Mouse (Mus musculus) left cerebral cortex, postnatal 25 days (tissue): ENCODE data around the gene Bcdin3d. TPM values are rescaled to one million over a fixed set of nuclear protein-coding genes. Genes with fewer than 3 reads are reported as not detected.

Experiments used
- DNase-seq, 2 experiments: peaks; one replicate each; pipeline ENCODE4 v3.0.0; 2022; ENCODE audit warnings: low spot score in 2 of 2, mixed read lengths in 1 of 2
- intact Hi-C: fragments of 180-260 bp; cut with DNase I; formaldehyde crosslinking; loops from one replicate; pipeline ENCODE4 v1.15.1; 2025
- total RNA-seq, 2 experiments: library from RNA; stranded (reverse); gene quantifications; 2 replicates each; pipeline ENCODE4 v1.2.3; 2021

Bcdin3d gene
- total RNA-seq, 2 experiments from 2014 or later: 4.6 to 4.9 TPM

GRCm38 (mm10) chr15:99475814-99476213, 1.3 kb upstream of the Bcdin3d start:
- DNase-seq: no peak
- intact Hi-C loops: no loop called here

GRCm38 (mm10) chr15:99473801-99474575, 542 bp downstream of the Bcdin3d start:
- peak in 1 of 2 experiments; percentile 61 for DNase-seq
- intact Hi-C loops: loop anchor here (5.0 kb wide), 1 partner anchor 157 kb away; no protein-coding TSS in a partner anchor

GRCm38 (mm10) chr15:99472972-99473371, 1.6 kb downstream of the Bcdin3d start:
- intact Hi-C loops: loop anchor here (5.0 kb wide), 1 partner anchor 156 kb away; no protein-coding TSS in a partner anchor
- no peak for DNase-seq

- intact Hi-C loops: loop anchor here (5.0 kb wide), 1 partner anchor 154 kb away; no protein-coding TSS in a partner anchor
- no peak for DNase-seq
Observed at GRCm38 (mm10) chr15:99471677-99472063, 2.9 kb downstream of the Bcdin3d start.

GRCm38 (mm10) chr15:99470971-99471676, 3.4 kb downstream of the Bcdin3d start:
- peak; percentile 47 to 55 for DNase-seq
- intact Hi-C loops: loop anchor here (5.0 kb wide), 1 partner anchor 154 kb away; no protein-coding TSS in a partner anchor

- no peak for DNase-seq
- intact Hi-C loops: loop anchor here (5.0 kb wide), 1 partner anchor 153 kb away; no protein-coding TSS in a partner anchor
Observed at GRCm38 (mm10) chr15:99470224-99470761, 4.2 kb downstream of the Bcdin3d start.

- intact Hi-C loops: loop anchor here (1.0 to 5.0 kb wide), 2 partner anchors 53 to 152 kb away; no protein-coding TSS in a partner anchor
- no peak for DNase-seq
Observed at GRCm38 (mm10) chr15:99469736-99470135, 4.8 kb downstream of the Bcdin3d start.

- DNase-seq: peak; percentile 72 to 86
- intact Hi-C loops: loop anchor here (1.0 kb wide), 1 partner anchor 53 kb away; no protein-coding TSS in a partner anchor
Observed at GRCm38 (mm10) chr15:99469067-99469466, 5.5 kb downstream of the Bcdin3d start.

GRCm38 (mm10) chr15:99463194-99463593, 11.3 kb downstream of the Bcdin3d start:
- no peak for DNase-seq
- intact Hi-C loops: no loop called here

- peak; percentile 89 to 93 for DNase-seq
- intact Hi-C loops: no loop called here
Observed at GRCm38 (mm10) chr15:99457606-99458401, 16.7 kb downstream of the Bcdin3d start, which contains the start of gene Nckap5l. Nckap5l (minus strand) TSS chr15:99457748.

GRCm38 (mm10) chr15:99456963-99457605, 17.4 kb downstream of the Bcdin3d start:
- DNase-seq: peak; percentile 51 to 56
- intact Hi-C loops: no loop called here

GRCm38 (mm10) chr15:99456338-99456962, 18.1 kb downstream of the Bcdin3d start:
- no peak for DNase-seq
- intact Hi-C loops: no loop called here

- intact Hi-C loops: no loop called here
- DNase-seq: no peak
Observed at GRCm38 (mm10) chr15:99455415-99455814, 19.1 kb downstream of the Bcdin3d start.

- DNase-seq: no peak
- intact Hi-C loops: no loop called here
Observed at GRCm38 (mm10) chr15:99454585-99455279, 19.8 kb downstream of the Bcdin3d start.

GRCm38 (mm10) chr15:99453153-99453900, 21.2 kb downstream of the Bcdin3d start:
- intact Hi-C loops: no loop called here
- no peak for DNase-seq

- DNase-seq: no peak
- intact Hi-C loops: no loop called here
Observed at GRCm38 (mm10) chr15:99449751-99450280, 24.7 kb downstream of the Bcdin3d start.
